Mouse (Mus musculus) kidney, postnatal 14 days (tissue): ENCODE data around the gene Rpl12.

ENCODE experiments used
- DNase-seq: peaks from one replicate; pipeline ENCODE4 v3.0.0; 2022; ENCODE audit warnings: mixed read lengths

Rpl12 gene

DNA sequence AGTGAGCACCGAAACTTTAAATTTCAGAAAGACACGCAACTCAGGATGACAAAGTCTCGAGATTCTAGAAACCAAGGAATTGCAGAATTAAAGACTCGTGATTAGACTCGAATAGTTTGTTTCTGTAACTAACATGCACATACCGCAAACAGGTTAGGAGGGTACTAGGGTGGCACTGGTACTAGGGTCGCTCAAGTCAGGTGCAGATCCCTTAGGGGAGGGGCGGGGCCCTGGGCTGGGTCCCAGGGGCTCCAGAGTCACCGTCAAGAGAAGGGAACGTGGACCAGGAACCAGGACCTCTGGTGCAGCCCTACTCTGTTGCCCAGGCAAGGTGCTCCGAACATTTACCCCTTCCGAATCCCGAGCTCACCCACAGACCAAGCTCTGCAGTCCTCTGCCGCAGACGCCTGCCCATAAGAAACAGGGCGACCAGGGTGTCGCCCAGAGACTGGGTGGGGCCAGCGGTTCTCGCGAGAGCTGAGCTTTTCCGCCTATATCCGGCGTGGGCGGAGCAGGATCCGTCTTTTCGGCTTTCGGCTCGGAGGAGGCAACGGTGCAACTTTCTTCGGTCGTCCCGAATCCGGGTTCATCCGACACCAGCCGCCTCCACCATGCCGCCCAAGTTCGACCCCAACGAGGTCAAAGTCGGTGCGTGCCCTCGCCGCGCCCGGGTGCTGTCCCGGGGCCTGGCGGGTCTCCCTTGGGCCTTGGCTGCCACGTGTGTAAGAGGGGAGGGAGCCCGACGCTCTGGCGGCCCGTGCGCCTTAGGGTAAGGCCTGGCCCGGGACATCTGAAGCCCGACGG lies at the start of gene Rpl12, which contains the start of gene Lrsam1:
Rpl12 (plus strand) TSS at position 368 of the 804 bp plus-strand sequence.
Lrsam1 (minus strand) TSS at position 423 of the 804 bp plus-strand sequence.
- peak; percentile 96 for DNase-seq

DNA sequence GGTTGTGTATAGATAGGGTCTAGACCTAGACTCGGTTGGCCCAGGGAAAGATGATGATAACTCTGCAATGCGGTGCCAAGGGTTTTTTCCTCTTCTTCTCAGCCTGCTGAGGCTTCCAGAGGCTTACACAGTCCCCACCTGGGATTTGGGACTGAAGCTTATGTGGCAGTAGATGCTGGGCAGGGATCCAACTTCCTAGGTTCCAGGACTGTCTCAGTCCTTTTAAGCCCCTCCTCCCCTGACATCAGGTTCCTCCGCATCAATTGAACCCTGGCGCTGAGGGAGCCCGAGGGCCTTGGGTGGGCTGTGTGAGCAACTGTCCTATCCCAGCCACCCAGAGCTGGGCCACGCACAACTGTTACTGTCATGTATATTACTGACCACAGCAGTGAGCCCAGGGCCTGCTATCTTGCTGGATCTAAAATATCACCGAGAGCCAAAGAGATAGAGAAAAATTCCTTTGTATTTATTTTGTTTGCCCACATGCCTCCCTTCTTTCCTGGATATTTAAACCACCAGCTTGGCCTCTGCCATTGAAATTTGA lies 49.6 kb upstream of the Rpl12 start:
- DNase-seq: no peak

- DNase-seq: peak; percentile 87
These were observed 49.1 kb upstream of the Rpl12 start for GRCm38 (mm10) chr2:32912210-32912804.

DNA sequence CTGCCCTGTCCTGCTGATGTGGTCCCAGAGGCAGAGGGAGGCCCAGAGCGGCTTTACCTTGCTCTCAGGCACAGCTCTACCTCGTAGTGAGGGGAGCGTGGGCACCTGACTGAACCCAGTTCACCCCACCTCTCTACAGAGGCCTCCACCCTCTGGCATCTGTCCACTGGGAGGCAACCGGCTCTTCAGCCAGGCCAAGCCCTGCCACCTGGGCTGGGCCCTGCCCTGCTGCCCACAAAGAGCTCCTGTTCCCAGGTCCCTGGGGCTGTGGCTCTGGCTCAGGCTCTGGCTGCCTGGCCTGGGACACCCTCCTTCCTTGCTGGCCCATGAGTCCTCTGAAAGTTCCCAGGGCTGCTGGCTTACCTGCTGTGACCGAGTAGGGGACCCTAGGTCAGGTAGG lies 47.0 kb upstream of the Rpl12 start:
- peak; percentile 47 for DNase-seq

DNA sequence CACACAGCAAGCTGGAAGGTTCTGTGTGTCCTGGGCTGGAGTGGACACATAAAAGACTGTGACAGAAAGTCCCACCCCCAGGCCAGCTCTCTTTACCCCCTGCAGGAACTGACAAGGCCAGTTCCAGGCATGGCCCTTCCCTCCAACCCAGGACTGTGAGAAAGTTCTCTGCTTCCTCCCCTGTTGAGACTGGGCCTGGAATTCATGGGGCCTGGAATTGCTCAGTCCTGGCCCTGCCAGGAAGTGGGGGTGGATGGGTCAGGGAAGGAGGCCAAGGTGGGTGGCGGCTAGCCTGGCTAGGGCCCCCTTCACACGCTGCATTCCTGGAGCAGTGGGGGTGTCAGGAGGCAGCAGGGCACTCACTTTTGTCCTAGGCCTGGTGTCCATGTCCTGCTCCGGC lies 46.5 kb upstream of the Rpl12 start:
- DNase-seq: peak; percentile 83

DNA sequence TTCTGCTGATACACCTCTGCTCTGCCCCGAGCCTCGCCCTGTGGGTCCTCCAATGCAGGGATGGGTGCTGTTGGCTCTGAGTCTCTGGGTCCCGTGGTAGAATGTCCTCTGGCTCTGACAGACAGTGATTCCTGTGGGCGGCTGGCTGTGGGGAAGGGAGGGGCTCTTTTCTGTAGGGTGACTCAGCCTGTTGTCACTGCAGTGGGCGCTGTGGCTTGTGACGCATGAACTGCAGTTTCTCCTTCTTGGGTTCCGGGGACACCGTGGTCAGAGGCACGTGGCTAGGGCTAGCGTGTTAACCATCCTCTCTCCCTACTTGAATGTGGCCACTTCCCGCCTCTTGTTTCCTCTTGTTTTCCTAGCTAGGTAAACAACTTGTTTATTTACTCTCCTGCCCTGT lies 43.8 kb upstream of the Rpl12 start:
- DNase-seq: no peak

DNA sequence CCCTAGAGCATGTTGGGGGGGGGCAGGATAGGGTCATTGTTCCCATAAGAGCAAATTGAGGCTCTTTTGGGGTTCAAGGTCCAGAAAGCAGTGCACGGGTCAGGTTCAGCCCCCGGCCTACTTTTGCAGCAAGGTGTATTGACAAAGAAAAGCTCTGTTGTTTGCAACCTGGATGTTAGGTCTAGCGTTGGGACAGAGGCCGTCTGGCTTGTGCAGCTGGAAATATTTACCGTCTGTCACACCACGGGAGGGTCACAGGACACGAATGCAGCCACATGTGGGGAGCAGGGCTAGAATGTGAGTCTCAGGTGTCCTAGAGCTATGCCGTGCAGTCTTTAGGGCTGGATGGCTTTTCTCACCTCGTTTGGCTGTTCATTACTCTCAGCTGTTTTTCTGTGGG lies 43.0 kb upstream of the Rpl12 start:
- no peak for DNase-seq

GRCm38 (mm10) chr2:32921235-32921634 lies 40.1 kb upstream of the Rpl12 start:
- no peak for DNase-seq

- DNase-seq: no peak
These were observed 39.5 kb upstream of the Rpl12 start for GRCm38 (mm10) chr2:32921801-32922380.

DNA sequence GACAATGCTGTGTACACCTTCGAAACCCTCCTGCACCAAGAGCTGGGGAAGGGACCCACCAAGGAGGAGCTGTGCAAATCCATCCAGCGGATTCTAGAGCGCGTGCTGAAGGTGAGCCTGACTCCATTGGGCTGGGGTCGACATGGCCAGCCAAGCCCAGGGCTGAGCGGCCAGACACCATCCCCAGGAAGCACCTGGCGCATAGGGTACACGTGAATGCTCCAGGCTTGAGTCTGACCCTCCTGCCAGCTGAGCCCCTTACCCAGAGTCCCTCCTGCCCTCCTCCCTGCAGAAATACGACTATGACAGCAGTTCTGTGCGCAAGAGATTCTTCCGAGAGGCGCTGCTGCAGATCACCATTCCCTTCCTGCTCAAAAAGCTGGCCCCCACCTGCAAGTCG lies 38.8 kb upstream of the Rpl12 start:
- no peak for DNase-seq

DNA sequence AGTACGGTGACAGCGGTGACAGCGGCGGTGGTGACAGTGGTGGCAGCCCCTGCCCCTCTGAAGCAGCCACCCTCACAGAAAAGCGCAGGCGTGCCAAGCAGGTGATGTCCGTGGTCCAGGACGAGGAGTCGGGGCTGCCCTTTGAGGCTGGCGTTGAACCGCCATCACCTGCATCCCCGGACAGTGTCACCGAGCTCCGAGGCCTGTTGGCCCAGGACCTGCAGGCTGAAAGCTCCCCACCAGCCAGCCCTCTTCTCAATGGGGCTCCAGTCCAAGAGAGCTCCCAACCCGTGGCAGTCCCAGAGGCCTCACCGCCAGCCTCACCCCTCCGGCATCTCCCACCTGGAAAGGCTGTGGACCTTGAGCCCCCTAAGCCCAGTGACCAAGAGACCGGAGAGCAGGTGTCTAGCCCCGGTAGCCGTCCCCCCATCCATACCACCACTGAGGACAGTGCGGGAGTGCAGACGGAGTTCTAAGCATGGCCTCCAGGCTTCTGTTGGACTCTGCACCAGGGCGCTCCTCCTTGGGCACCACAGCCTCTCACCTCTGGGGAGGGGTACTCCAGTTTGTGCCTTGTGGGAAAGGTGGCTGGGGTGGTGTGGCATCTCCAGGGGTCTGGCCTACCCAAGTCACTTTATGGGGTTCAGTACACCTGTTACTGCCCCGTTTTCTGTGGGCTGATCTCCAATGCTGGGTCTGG lies 37.7 kb upstream of the Rpl12 start:
- DNase-seq: no peak

DNA sequence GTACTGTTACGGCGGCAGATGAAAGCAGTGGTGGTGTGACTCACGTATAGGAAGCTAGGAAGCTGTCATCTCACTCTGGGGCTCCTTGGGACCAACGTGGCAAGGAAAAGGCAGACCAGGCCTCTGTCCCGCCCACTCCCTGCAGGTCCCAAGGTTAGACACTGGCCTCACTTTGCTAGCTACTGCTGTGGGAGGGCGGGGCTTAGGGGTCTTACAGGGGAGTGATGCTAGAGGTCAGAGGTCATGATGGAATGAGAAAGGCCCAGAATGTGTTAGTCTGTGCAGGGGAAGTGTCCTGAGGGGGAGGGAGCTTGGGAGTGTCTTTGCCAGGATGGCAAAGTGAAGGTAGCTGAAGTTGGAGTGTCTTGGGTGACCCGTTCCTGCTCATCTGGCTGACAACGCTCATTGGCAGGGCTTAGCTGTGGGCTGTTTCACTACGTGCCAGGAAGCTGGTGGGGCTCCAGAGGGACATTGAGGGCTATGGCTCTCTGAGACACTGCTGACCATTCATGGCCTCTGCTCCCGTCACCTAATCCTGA lies 37.0 kb upstream of the Rpl12 start:
- DNase-seq: no peak

DNA sequence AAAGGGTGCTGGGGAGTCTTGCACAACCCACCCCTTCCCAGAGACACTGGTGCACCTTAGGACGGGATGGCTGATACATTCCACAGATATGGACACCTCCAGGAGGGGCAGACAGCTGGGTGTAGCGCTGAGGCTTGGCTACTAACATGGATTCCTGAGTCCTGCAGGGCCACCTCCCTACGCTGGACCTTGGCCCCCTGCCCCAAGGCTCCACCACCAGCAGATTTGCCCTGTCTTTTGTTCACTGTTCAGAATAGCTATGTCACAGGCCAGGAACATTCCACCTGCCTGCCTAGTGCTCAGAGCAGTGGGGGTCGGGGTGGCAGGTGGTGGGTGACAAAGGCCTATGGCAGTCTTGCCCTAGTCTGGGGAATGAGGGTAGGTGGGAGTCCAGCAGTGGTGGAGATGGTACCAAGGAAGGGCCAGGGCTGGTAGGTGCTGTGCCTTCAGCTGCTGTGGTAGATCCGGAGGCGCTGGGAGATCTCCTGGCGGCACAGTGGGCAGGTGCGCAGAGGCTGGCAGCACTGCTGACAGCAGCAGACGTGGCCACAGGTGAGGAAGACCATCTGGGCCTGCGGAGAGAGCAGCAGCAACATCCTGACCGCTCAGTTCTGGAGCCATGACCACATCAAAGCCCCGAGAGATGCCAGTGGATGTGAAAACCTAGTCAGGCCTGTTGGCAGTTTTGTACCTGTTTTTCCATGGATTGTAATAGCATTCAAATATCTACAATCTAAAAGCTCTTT lies 34.9 kb upstream of the Rpl12 start:
- DNase-seq: peak; percentile 46

GRCm38 (mm10) chr2:32927624-32928234 lies 33.6 kb upstream of the Rpl12 start:
- no peak for DNase-seq

GRCm38 (mm10) chr2:32928235-32928946 lies 33.0 kb upstream of the Rpl12 start:
- DNase-seq: peak; percentile 80

- no peak for DNase-seq
These were observed 32.2 kb upstream of the Rpl12 start for GRCm38 (mm10) chr2:32928947-32929829.

- DNase-seq: no peak
These were observed 29.6 kb upstream of the Rpl12 start for GRCm38 (mm10) chr2:32931730-32932129.

GRCm38 (mm10) chr2:32938741-32939140 lies 22.6 kb upstream of the Rpl12 start:
- no peak for DNase-seq

GRCm38 (mm10) chr2:32939418-32939817 lies 21.9 kb upstream of the Rpl12 start:
- DNase-seq: peak; percentile 53

- DNase-seq: no peak
These were observed 20.9 kb upstream of the Rpl12 start for GRCm38 (mm10) chr2:32940483-32940882.
